Mouse (Mus musculus) CH12.LX (cell line): ENCODE measurements around the gene Hoxc5. TPM values are rescaled to one million over a fixed set of nuclear protein-coding genes. Genes with fewer than 3 reads are reported as not detected.

Experiments used
- DNase-seq: peaks from one replicate; pipeline ENCODE4 v3.0.0-alpha.2; 2013; ENCODE audit errors: extremely low read depth
- H3K27ac ChIP-seq: 2 replicates; pipeline ENCODE4 v1.5.1; 2012; ENCODE audit warnings: low read depth, mild to moderate bottlenecking, control low read depth, moderate library complexity; ENCODE audit not compliant: insufficient read depth
- H3K27me3 ChIP-seq: replicated peaks from 2 replicates; pipeline ENCODE3; 2012; ENCODE audit warnings: inconsistent platforms
- H3K36me3 ChIP-seq, 2 experiments: replicated peaks in 1 of 2; 2 replicates each; pipeline versions ENCODE3 to v1.6.1; 2012; ENCODE audit warnings: inconsistent platforms in 1 of 2, low read length in 1 of 2, mild to moderate bottlenecking in 1 of 2, mixed read lengths in 1 of 2, moderate library complexity in 1 of 2; ENCODE audit not compliant: control insufficient read depth in 1 of 2, insufficient read depth in 1 of 2
- H3K4me1 ChIP-seq, 2 experiments: 2 replicates each; pipeline ENCODE4 v1.6.1; 2012; ENCODE audit warnings: inconsistent platforms in 1 of 2, moderate library complexity in 1 of 2; ENCODE audit not compliant: insufficient read depth in 2 of 2, control insufficient read depth in 1 of 2
- H3K4me2 ChIP-seq: 2 replicates; pipeline ENCODE4 v1.6.1; 2012; ENCODE audit warnings: low read depth, mild to moderate bottlenecking, control low read depth; ENCODE audit not compliant: poor library complexity, insufficient read depth, severe bottlenecking
- H3K4me3 ChIP-seq, 3 experiments: fragments of 150-350 bp in 1 of 3; sonication (generic) in 1 of 3; replicated peaks in 1 of 3; 2 replicates each; pipeline versions ENCODE3 to v1.5.1; 2011 to 2012; ENCODE audit warnings: low read depth in 2 of 3, low read length in 2 of 3, mild to moderate bottlenecking in 2 of 3, moderate library complexity in 2 of 3, control low read depth in 1 of 3, improper control_type of control experiment in 1 of 3, inconsistent platforms in 1 of 3, mixed read lengths in 1 of 3; ENCODE audit not compliant: poor library complexity in 1 of 3
- H3K79me2 ChIP-seq: replicated peaks from 2 replicates; pipeline ENCODE4 v1.6.1; 2012; ENCODE audit warnings: mild to moderate bottlenecking, moderate library complexity; ENCODE audit not compliant: control insufficient read depth, poor library complexity, insufficient read depth, severe bottlenecking; ENCODE audit errors: extremely low read depth
- H3K9ac ChIP-seq: 2 replicates; pipeline ENCODE4 v1.6.1; 2012; ENCODE audit warnings: low read depth, mild to moderate bottlenecking, control low read depth, moderate library complexity; ENCODE audit not compliant: insufficient read depth
- H3K9me3 ChIP-seq: replicated peaks from 2 replicates; pipeline ENCODE3; 2012; ENCODE audit warnings: low read length, inconsistent platforms, mixed read lengths
- BHLHE40 ChIP-seq: IDR thresholded peaks from 2 replicates; pipeline ENCODE4 v1.6.1; 2011; ENCODE audit warnings: mild to moderate bottlenecking, low read depth, low read length, improper control_type of control experiment
- CHD1 ChIP-seq: IDR thresholded peaks from 2 replicates; pipeline ENCODE4 v1.6.1; 2012; ENCODE audit warnings: low read depth, low read length, improper control_type of control experiment, inconsistent platforms
- CHD2 ChIP-seq: IDR thresholded peaks from 2 replicates; pipeline ENCODE4 v1.6.1; 2011; ENCODE audit warnings: low read length, improper control_type of control experiment
- ELF1 ChIP-seq: IDR thresholded peaks from 2 replicates; pipeline ENCODE4 v1.6.1; 2014; ENCODE audit warnings: low read depth, mild to moderate bottlenecking, inconsistent platforms, low read length, improper control_type of control experiment
- GABPA ChIP-seq: IDR thresholded peaks from 2 replicates; pipeline ENCODE4 v1.6.1; 2012; ENCODE audit warnings: low read depth, low read length, improper control_type of control experiment, inconsistent platforms; ENCODE audit not compliant: insufficient replicate concordance
- JUN ChIP-seq: IDR thresholded peaks from 2 replicates; pipeline ENCODE4 v1.6.1; 2011; ENCODE audit warnings: low read depth, mild to moderate bottlenecking, low read length, improper control_type of control experiment, moderate library complexity; ENCODE audit not compliant: insufficient read depth
- MAX ChIP-seq: IDR thresholded peaks from 2 replicates; pipeline ENCODE4 v1.6.1; 2011; ENCODE audit warnings: low read length, improper control_type of control experiment
- MXI1 ChIP-seq: IDR thresholded peaks from 2 replicates; pipeline ENCODE4 v1.6.1; 2011; ENCODE audit warnings: mild to moderate bottlenecking, low read depth, low read length, improper control_type of control experiment
- MYC ChIP-seq: IDR thresholded peaks from 2 replicates; pipeline ENCODE4 v1.6.1; 2011; ENCODE audit warnings: low read depth, mild to moderate bottlenecking, improper control_type of control experiment, low read length
- NELFE ChIP-seq: IDR thresholded peaks from 2 replicates; pipeline ENCODE4 v1.6.1; 2011; ENCODE audit warnings: low read depth, low read length, improper control_type of control experiment
- POLR2A ChIP-seq: IDR thresholded peaks from 2 replicates; pipeline ENCODE4 v1.6.1; 2011; ENCODE audit warnings: low read depth, mild to moderate bottlenecking, improper control_type of control experiment, low read length
- SIN3A ChIP-seq: IDR thresholded peaks from 2 replicates; pipeline ENCODE4 v1.6.1; 2012; ENCODE audit warnings: low read length, improper control_type of control experiment, inconsistent platforms
- TBP ChIP-seq: conservative IDR thresholded peaks from 2 replicates; pipeline ENCODE4 v1.6.1; 2011; ENCODE audit warnings: low read depth, low read length, improper control_type of control experiment
- TCF12 ChIP-seq: IDR thresholded peaks from 2 replicates; pipeline ENCODE4 v1.6.1; 2014; ENCODE audit warnings: low read depth, mild to moderate bottlenecking, inconsistent platforms, low read length, improper control_type of control experiment
- USF1 ChIP-seq: IDR thresholded peaks from 2 replicates; pipeline ENCODE4 v1.6.1; 2014; ENCODE audit warnings: low read depth, mild to moderate bottlenecking, inconsistent platforms, low read length, improper control_type of control experiment
- ZC3H11A ChIP-seq: IDR thresholded peaks from 2 replicates; pipeline ENCODE4 v1.6.1; 2012; ENCODE audit warnings: low read depth, mild to moderate bottlenecking, inconsistent platforms, low read length, improper control_type of control experiment
- ZKSCAN1 ChIP-seq: IDR thresholded peaks from 2 replicates; pipeline ENCODE4 v1.6.1; 2012; ENCODE audit warnings: low read depth, inconsistent platforms, low read length, improper control_type of control experiment, borderline replicate concordance
- dilution Hi-C: fragments of 300-500 bp; cut with MboI; formaldehyde crosslinking; loops from 2 replicates; pipeline ENCODE4 v1.14.3; 2020; ENCODE audit warnings: low sequenced_read_pairs; ENCODE audit not compliant: extremely low pct_unique_long_range_greater_than_20kb, extremely low pct_ligation_motif_present
- in situ Hi-C: fragments of 300-500 bp; cut with MboI; formaldehyde crosslinking; loops from 3 replicates; pipeline ENCODE4 v1.14.3; 2019; ENCODE audit warnings: low sequenced_read_pairs, low pct_ligation_motif_present, low pct_unique_long_range_greater_than_20kb, mixed read lengths
- polyA plus RNA-seq: library from polyadenylated mRNA; unstranded; fragments of >175 nt; gene quantifications from 2 replicates; pipeline ENCODE4 v1.2.1, GENCODE M21; 2012; ENCODE audit warnings: low read depth; ENCODE audit not compliant: insufficient read length
- total RNA-seq, 2 experiments: library from RNA; depleted of rRNA; stranded (reverse); fragments of 300-350 nt in 1 of 2; fragments of >200 nt in 1 of 2; gene quantifications; 2 replicates each; pipeline ENCODE4 v1.2.3; 2012 to 2014

The Hoxc5 gene
- total and polyA plus RNA-seq, 3 experiments: 0.15 to 0.16 TPM; not detected in 1

DNA sequence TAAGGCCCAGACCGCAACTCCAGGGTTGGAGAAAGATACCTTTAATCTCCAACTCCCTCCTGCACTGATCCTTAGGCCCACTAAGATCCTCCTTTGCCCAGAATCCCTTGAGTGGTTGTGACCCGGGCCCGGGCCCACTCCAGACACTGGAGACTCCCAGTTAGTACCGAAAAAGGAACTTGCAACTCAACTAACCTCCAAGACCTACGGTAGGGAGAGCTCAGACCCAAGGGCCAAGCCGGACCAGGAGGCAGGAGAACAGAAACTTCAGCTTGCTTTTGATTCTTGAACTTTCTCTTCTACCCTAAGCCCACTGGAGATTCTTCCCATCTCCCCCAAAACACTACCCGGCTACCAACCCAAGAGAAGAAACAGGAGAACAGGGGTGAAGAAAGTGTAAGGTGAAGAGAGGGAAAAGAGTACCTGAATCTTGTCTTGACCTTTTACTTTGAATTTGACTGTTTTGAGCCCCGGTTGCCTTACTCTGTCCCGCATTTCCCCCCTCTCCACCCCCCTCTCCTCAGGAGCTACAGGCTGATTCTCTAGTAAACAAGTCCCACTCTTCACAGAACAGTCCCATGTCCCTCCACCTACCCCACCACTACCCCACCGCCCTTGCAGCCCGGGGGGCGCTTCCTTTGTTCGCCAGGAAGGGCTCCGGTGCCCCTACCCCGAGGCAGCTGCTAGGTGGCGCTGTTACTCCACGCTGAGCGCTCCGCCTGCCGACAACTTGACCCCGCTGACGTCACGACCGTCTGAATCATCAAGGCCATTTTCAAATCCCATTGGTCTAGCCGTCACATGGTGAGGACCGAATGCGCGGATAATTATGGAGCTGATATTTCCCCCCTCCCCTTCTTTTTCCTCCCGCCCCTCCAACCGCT is 1.1 kb upstream of the Hoxc5 start (continued):
- peak; percentile 82 for TF ChIP-seq MAX
- peak; percentile 28; the same call in 1 of the 2 replicates for TF ChIP-seq CHD2
- TF ChIP-seq ZKSCAN1: no peak
- TF ChIP-seq MYC: 0 out of 2 replicates have a peak, but pooled peaks have one; percentile 26
- no peak for TF ChIP-seq SIN3A
- TF ChIP-seq BHLHE40: 0 out of 2 replicates have a peak, but pooled peaks have one; percentile 18

DNA sequence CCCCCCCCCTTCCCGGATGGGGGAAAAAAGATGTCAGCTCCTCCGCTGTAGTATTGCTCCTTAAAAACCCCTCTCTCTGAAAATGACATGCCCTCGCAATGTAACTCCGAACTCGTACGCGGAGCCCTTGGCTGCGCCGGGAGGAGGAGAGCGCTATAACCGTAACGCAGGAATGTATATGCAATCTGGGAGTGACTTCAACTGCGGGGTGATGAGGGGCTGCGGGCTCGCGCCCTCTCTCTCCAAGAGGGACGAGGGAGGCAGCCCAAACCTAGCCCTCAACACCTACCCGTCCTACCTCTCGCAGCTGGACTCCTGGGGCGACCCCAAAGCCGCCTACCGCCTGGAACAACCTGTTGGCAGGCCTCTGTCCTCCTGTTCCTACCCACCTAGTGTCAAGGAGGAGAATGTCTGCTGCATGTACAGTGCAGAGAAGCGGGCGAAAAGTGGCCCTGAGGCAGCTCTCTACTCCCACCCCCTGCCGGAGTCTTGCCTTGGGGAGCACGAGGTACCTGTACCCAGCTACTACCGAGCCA is 399 bp upstream of the Hoxc5 start, which contains the start of gene Hoxc10:
Gene Hoxc10 (plus strand): TSS at position 21 of the 536 bp plus-strand sequence.
- Histone ChIP-seq H3K36me3 (no peaks in the 10 kb centered on the region), H3K9me3 (no peaks in the 10 kb centered on the region), H3K27me3 (peaks cover 93% of the 10 kb centered on the region), H3K4me2 (peak within 1 kb of the TSS; percentile 74), H3K4me1 (peaks cover 9 to 28% of the 10 kb centered on the region in 2 experiments), H3K27ac (no peak within 1 kb of the TSS), H3K9ac (peak within 1 kb of the TSS; percentile 15; the same call in 1 of the 2 replicates), H3K4me3 (peak within 1 kb of the TSS in 2 of 3 experiments; percentile 21 to 23), H3K79me2 (no peaks in the 10 kb centered on the region)
- dilution Hi-C loops: no loop called here
- no peak for DNase-seq
- TF ChIP-seq NELFE: no peak
- TF ChIP-seq USF1: no peak
- in situ Hi-C loops: no loop called here

DNA sequence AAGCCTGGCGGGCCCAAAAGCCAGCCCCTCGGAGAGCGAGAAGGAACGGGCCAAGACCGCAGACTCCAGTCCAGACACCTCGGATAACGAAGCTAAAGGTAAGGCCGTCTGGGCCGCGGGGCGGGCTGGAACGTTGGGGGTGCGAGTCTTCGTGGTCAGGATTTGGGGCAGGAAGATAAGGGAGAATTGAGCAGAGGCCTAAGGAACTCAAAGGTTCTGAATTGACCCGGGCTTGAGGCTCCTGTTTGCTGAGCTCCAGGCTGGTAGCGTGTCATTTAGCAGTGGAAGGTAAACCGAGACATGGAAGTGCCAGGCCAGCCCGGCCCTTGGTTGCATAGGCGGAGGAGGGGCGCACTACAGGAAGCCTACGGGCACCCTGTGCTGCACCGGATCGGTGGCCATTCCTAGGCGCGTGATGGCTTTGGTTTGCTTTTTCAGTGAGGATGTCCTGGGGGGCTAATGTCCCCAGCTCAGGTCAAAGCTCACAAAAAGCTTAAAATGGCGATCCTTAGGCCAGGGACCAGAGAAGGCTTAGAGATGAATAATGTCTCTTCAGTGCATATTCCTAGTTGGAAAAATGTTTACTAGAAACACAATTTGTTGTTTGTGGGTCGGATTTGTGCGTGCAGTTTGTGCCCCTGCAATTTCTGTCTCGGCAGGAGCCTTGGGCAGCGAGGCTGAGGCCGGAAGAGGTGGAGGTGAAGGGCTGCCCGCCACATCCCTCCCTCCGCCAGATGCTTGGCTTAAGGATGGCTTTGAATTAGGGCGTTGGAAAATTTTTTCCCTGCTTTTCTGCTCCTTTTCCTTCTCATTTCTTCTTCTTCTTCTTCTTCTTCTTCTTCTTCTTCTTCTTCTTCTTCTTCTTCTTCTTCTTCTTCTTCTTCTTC is 511 bp downstream of the Hoxc5 start:
- Histone ChIP-seq H3K4me3 (no peak overlapping the region), H3K9me3 (no peaks in the 10 kb centered on the region), H3K27me3 (peaks cover 95% of the 10 kb centered on the region), H3K27ac (no peak overlapping the region), H3K9ac (no peak overlapping the region), H3K79me2 (no peaks in the 10 kb centered on the region), H3K4me1 (peaks cover 9 to 28% of the 10 kb centered on the region in 2 experiments), H3K36me3 (no peaks in the 10 kb centered on the region), H3K4me2 (no peak overlapping the region)
- in situ Hi-C loops (no loop called here), dilution Hi-C loops (no loop called here)
- DNase-seq: no peak
- TF ChIP-seq TCF12 (no peak), BHLHE40 (no peak), ZKSCAN1 (no peak), MXI1 (no peak), NELFE (no peak), GABPA (no peak), TBP (no peak), POLR2A (no peak), ZC3H11A (no peak), ELF1 (no peak), CHD1 (no peak), JUN (no peak)
